Mouse (Mus musculus) bone marrow, adult 2 months (tissue): ENCODE measurements around the gene Zfp146. TPM values are rescaled to one million over a fixed set of nuclear protein-coding genes. Genes with fewer than 3 reads are reported as not detected.
A peak's percentile ranks its signal among the peaks of the same experiment; 100 is the strongest.

Experiments used
- H3K27ac ChIP-seq: fragments of 200-500 bp; 2 replicates; pipeline ENCODE4 v1.5.1; 2012; ENCODE audit warnings: low read depth, mild to moderate bottlenecking, control low read depth, inconsistent platforms, low read length; ENCODE audit not compliant: control insufficient read depth, poor library complexity, insufficient read depth
- H3K4me1 ChIP-seq: fragments of 200-500 bp; 2 replicates; pipeline ENCODE4 v1.6.1; 2011; ENCODE audit warnings: low read length; ENCODE audit not compliant: control insufficient read depth, insufficient read depth
- H3K4me3 ChIP-seq: fragments of 200-500 bp; replicated peaks from 2 replicates; pipeline ENCODE3; 2011; ENCODE audit warnings: mild to moderate bottlenecking, low read depth, low read length, control low read depth; ENCODE audit not compliant: control insufficient read depth
- CTCF ChIP-seq: fragments of 200-500 bp; IDR thresholded peaks from 2 replicates; pipeline ENCODE4 v1.5.1; 2011; ENCODE audit warnings: low read length, control low read depth; ENCODE audit not compliant: control insufficient read depth, insufficient read depth
- POLR2A ChIP-seq: fragments of 200-500 bp; IDR thresholded peaks from 2 replicates; pipeline ENCODE4 v1.6.1; 2011; ENCODE audit warnings: low read depth, mild to moderate bottlenecking, control low read depth, low read length, borderline replicate concordance; ENCODE audit not compliant: control insufficient read depth
- WGBS: fragments of 180-500 bp; shearing (Covaris S2); methylation state at CpG from one replicate; pipeline ENCODE4 v1.1.7; 2018; 5-methylcytosine and 5-hydroxymethylcytosine counted together
- polyA plus RNA-seq: library from polyadenylated mRNA; stranded (reverse); fragments of >200 nt; gene quantifications from 2 replicates; pipeline ENCODE4 v1.2.4, GENCODE M21; 2011; ENCODE audit warnings: low replicate concordance; ENCODE audit not compliant: missing spikeins, insufficient read depth, insufficient read length

Zfp146 gene
- polyA plus RNA-seq, 1 experiment = 13.7 TPM

DNA sequence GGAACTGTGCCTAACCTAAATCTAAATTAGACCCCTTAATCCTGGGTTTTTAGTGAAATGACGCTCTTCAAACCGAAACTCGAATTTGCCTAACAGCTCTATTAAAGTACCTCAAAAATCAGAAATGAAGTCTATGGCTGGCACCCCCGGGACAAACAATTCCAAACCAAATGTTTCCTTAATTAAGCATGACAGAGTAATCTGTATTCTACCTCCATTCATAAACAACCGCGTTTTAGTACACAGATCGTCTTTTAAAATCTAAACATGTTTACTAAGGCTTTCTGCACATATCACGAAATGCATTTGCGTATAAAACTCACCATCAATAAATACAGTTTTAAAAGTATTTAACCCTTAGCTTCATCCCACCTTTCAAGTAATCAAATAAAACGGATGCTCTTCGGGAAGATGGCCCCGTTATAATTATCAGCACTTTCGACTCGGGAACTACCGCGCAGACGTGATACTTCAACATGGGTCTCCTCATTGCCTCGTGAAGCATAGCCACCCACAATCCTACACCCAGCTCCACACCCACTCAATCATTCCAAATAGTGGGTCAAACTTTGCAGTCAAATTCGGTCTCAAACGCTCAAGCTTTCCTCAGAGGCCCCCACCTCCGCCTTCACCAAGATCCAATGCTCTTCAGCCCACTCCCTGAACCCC lies 502 bp downstream of the Zfp146 start:
- H3K4me1 ChIP-seq = peaks cover 1% of the 10 kb centered on the region; the same call in 1 of the 2 replicates
- peak overlapping the region; percentile 95 for H3K4me3 ChIP-seq
- peak overlapping the region; percentile 68 for H3K27ac ChIP-seq
- TF ChIP-seq POLR2A (no peak), CTCF (no peak)
- under 1% methylated on average over 21 of the region's 21 CpGs for WGBS

- TF ChIP-seq POLR2A = no peak
- TF ChIP-seq CTCF = no peak
- WGBS = 88% methylated on average over 2 of the region's 2 CpGs
- Histone ChIP-seq H3K4me1 (no peaks in the 10 kb centered on the region), H3K27ac (no peak overlapping the region), H3K4me3 (no peak overlapping the region)
Observed at GRCm38 (mm10) chr7:30164745-30165144, 4.8 kb downstream of the Zfp146 start.

DNA sequence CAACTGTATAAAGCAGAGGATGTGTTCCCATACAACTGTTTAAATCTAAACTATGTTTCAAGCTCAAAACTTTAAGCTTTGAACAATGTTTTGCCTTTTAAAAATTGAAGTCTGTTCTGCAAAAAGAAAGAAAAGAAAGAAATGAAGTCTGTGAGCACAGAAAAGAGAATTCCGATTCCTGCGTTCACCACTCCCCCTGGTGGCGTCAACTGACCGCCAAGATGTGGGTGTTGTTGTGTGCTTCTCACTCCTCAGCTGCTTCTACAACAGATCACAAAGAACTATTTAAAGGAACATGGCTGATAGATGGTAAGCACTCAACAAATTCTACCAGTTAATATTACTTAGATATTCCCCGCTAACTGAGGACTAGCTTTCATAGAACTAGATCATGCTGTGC lies 6.4 kb downstream of the Zfp146 start:
- TF ChIP-seq CTCF = no peak
- no peak for TF ChIP-seq POLR2A

DNA sequence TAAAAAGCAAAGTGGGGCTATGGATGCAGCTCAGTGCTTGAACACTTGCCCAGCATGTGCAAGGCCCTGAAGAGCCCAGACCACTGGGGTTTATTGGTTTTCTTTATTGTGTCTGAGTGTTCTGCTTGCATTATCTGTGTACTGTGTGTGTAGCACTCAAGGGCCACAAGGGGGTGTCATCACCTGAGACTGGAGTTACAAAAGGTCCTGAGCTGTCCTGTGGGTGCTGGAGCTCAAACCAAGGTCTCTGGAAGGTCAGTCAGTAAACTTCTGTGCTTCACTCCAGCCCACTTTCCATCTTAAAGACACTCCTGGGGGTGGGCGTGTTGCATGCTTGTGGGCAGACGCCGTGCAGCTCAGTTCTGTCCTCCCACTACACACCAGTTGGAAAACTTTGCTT lies 14.0 kb downstream of the Zfp146 start:
- WGBS = 98% methylated on average over 3 of the region's 3 CpGs
- H3K4me1 ChIP-seq = no peaks in the 10 kb centered on the region
- no peak for TF ChIP-seq CTCF
- TF ChIP-seq POLR2A = no peak
- H3K27ac ChIP-seq = no peak overlapping the region
- H3K4me3 ChIP-seq = no peak overlapping the region

More for the DNA sequence above, 6.4 kb downstream of the Zfp146 start:
- Histone ChIP-seq H3K27ac (no peak overlapping the region), H3K4me1 (no peaks in the 10 kb centered on the region), H3K4me3 (no peak overlapping the region)
- 93% methylated on average over 5 of the region's 5 CpGs for WGBS

GRCm38 (mm10) chr7:30154040-30154439 lies 15.5 kb downstream of the Zfp146 start:
- H3K4me1 ChIP-seq = no peaks in the 10 kb centered on the region
- H3K4me3 ChIP-seq = no peak overlapping the region
- WGBS = 79% methylated on average over 1 of the region's 1 CpGs
- TF ChIP-seq CTCF (no peak), POLR2A (no peak)
- no peak overlapping the region for H3K27ac ChIP-seq

DNA sequence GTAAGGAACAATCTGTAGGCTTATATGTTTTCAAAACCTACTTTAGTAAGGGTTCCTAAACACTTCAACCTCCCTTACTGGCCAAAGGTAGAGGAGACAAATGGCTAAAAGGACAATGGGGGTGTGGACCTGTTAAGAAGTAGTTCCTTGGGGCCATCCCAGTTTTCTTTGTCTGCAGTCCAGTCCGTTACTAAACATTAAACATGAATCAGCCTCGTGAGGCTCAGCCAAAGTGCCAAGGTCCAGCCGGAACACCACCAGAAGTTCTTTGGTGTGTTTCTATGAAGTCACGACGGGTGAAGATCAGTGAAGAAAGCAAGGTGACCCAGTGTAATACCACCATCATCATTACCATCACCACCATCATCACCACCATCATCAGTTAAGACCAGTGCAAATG lies 22.5 kb downstream of the Zfp146 start:
- H3K4me1 ChIP-seq = no peaks in the 10 kb centered on the region
- TF ChIP-seq CTCF (no peak), POLR2A (no peak)
- H3K4me3 ChIP-seq = no peak overlapping the region
- H3K27ac ChIP-seq = no peak overlapping the region
- 88% methylated on average over 5 of the region's 5 CpGs for whole genome bisulfite sequencing

GRCm38 (mm10) chr7:30143555-30144209 lies 25.9 kb downstream of the Zfp146 start:
- no peak overlapping the region for H3K27ac ChIP-seq
- WGBS = 3% methylated on average over 35 of the region's 35 CpGs
- TF ChIP-seq CTCF (no peak), POLR2A (no peak)

DNA sequence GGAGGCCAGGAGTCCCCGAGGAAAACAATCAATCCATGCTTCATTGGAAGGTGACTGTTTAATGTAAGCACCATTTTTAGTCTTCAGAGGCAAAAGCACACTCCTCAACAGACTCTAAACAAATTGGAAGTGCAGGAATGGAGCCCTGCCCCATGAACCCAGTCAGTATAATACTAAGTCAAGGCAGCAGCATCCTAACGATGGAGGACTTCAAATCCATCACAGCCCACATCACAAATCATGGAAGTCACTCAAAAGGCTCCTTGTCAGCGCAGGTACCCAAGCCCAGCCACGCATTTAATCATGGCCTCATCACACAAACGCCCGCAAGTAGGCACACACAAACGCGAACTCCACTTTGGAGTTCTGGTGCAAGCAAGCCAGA lies 26.4 kb downstream of the Zfp146 start:
- WGBS = 13% methylated on average over 8 of the region's 8 CpGs
- TF ChIP-seq CTCF (no peak), POLR2A (no peak)
- no peak overlapping the region for H3K27ac ChIP-seq
- peak overlapping the region; percentile 41 for H3K4me3 ChIP-seq
- H3K4me1 ChIP-seq = no peaks in the 10 kb centered on the region

More at GRCm38 (mm10) chr7:30143555-30144209, 25.9 kb downstream of the Zfp146 start:
- Histone ChIP-seq H3K4me1 (no peaks in the 10 kb centered on the region), H3K4me3 (peak overlapping the region; percentile 41)
